Comparison of ENCODE assay signal across 7 mouse cellular contexts in genomic region chr1:156217393-156217792, GRCm38 (mm10). TPM values are rescaled to one million over a fixed set of nuclear protein-coding genes. Genes with fewer than 3 reads are reported as not detected.
A peak's percentile ranks its signal among the peaks of the same experiment; 100 is the strongest.
DNase-seq lines count a peak whose midpoint lies in the region; ATAC-seq and TF ChIP-seq lines count a peak whose summit lies in the region.

No protein-coding gene starts in this region.

- no peaks in the 10 kb centered on the region for H3K36me3 ChIP-seq in embryonic facial prominence, embryonic 14.5 days (ENCODE audit: control insufficient read depth, insufficient read depth, low read length)

- H3K4me1 ChIP-seq in embryonic facial prominence, embryonic 14.5 days (ENCODE audit: control insufficient read depth, insufficient read depth, low read length): no peaks in the 10 kb centered on the region
- H3K4me1 ChIP-seq in cerebellum, adult 2 months (ENCODE audit: control insufficient read depth, insufficient read depth, low read length): no peaks in the 10 kb centered on the region

- DNase-seq in urinary bladder, postnatal 14 days (ENCODE audit: low spot score): peak; percentile 57
- DNase-seq in urinary bladder, postnatal 10 days (ENCODE audit: low spot score): no peak
- DNase-seq in embryonic facial prominence, embryonic 14.5 days (ENCODE audit: low spot score): peak; percentile 66
- DNase-seq in induced T-regulatory cell, adult 2 months (ENCODE audit: low read depth): peak; percentile 29
- peak; percentile 63 for DNase-seq in skeletal muscle tissue, adult 2 months (ENCODE audit: low read depth, low spot score)
- no peak for DNase-seq in right cerebral cortex, postnatal 36 days (ENCODE audit: low spot score in 2 of 2)
- DNase-seq in cerebellum, adult 2 months: no peak

- no peaks in the 10 kb centered on the region for H3K27me3 ChIP-seq in embryonic facial prominence, embryonic 14.5 days (replicated peaks; ENCODE audit: control insufficient read depth, insufficient read depth, low read length)
- no peaks in the 10 kb centered on the region; the same call in 1 of the 2 replicates for H3K27me3 ChIP-seq in cerebellum, adult 2 months (ENCODE audit: control insufficient read depth, insufficient read depth, low read length)

- 26% methylated on average over 3 of the region's 3 CpGs for WGBS in embryonic facial prominence, embryonic 14.5 days
- WGBS in cerebellum, adult 2 months: 85% methylated on average over 3 of the region's 3 CpGs

- peak; percentile 68 for ATAC-seq in embryonic facial prominence, embryonic 14.5 days (ENCODE audit: low read depth)

- TF ChIP-seq POLR2A in cerebellum, adult 2 months (IDR thresholded peaks at IDR 0.05; ENCODE audit: borderline replicate concordance, insufficient read depth, low read length): no peak

- no peak for TF ChIP-seq CTCF in cerebellum, adult 2 months (IDR thresholded peaks at IDR 0.05; ENCODE audit: borderline replicate concordance, insufficient read depth, low read depth, low read length)

- H3K9ac ChIP-seq in embryonic facial prominence, embryonic 14.5 days (ENCODE audit: low read depth, low read length): no peak overlapping the region

- H3K4me3 ChIP-seq in embryonic facial prominence, embryonic 14.5 days (ENCODE audit: low read depth, low read length): no peak overlapping the region
- no peak overlapping the region for H3K4me3 ChIP-seq in cerebellum, adult 2 months (replicated peaks; ENCODE audit: insufficient read depth, low read depth, low read length)

- no peak overlapping the region for H3K4me2 ChIP-seq in embryonic facial prominence, embryonic 14.5 days (ENCODE audit: low read depth, low read length)

- H3K9me3 ChIP-seq in embryonic facial prominence, embryonic 14.5 days (ENCODE audit: control insufficient read depth, low read length): no peaks in the 10 kb centered on the region

- H3K27ac ChIP-seq in embryonic facial prominence, embryonic 14.5 days (replicated peaks; ENCODE audit: low read depth, low read length): no peak overlapping the region
- H3K27ac ChIP-seq in cerebellum, adult 2 months (ENCODE audit: insufficient read depth, low read length): no peak overlapping the region

RNA-seq across cellular contexts. Expression of gene Fam163a, which starts 12.6 kb away (rescaled TPM):
- polyA plus RNA-seq in embryonic facial prominence, embryonic 14.5 days (2014; fragmentation: Nextera tagmentation; extraction: Ambion mirVana): 0.64 and 0.92 TPM in 2 replicates
- 2.4 and 3.4 TPM in 2 replicates for polyA plus RNA-seq in cerebellum, adult 2 months (2012; rRNA removed)

Comparison
In these comparisons a context has a peak if more than half of its experiments do, and no peak if none do; other contexts are left out.
1. DNase-seq: peak in urinary bladder, postnatal 14 days (single experiment), embryonic facial prominence, embryonic 14.5 days (single experiment), induced T-regulatory cell, adult 2 months (single experiment) and skeletal muscle tissue, adult 2 months (single experiment); none in urinary bladder, postnatal 10 days (single experiment), right cerebral cortex, postnatal 36 days (0 of 2) and cerebellum, adult 2 months (0 of 2).